Mouse (Mus musculus): ENCODE data around the gene Bbx. TPM values are rescaled to one million over a fixed set of nuclear protein-coding genes. Genes with fewer than 3 reads are reported as not detected.

Bbx gene
- 10 to 100 TPM; 12.3 to 15.6 TPM for total RNA-seq (2021)
- long read RNA-seq, experiment 1 = 0 reads
- long read RNA-seq, experiment 2, full-length matches to known transcripts = 1 of 3 reads
- long read RNA-seq, experiment 2, partial matches to known transcripts = 0 of 3 reads
- long read RNA-seq, experiment 2, other reads (novel, unspliced or antisense) = 2 of 3 reads

GRCm38 (mm10) chr16:50432062-50432878, at the start of gene Bbx:
TSS of gene Bbx (minus strand) at chr16:50432390.
- DNase-seq = peak; percentile 92

GRCm38 (mm10) chr16:50481892-50482291, 49.7 kb upstream of the Bbx start:
- DNase-seq = no peak

GRCm38 (mm10) chr16:50481341-50481740, 49.2 kb upstream of the Bbx start:
- DNase-seq = no peak

- DNase-seq = no peak
These were observed 46.5 kb upstream of the Bbx start for GRCm38 (mm10) chr16:50478695-50479094.

GRCm38 (mm10) chr16:50477628-50478027, 45.4 kb upstream of the Bbx start:
- no peak for DNase-seq

GRCm38 (mm10) chr16:50462226-50462870, 30.2 kb upstream of the Bbx start:
- DNase-seq = no peak

GRCm38 (mm10) chr16:50459146-50459545, 27.0 kb upstream of the Bbx start:
- no peak for DNase-seq

GRCm38 (mm10) chr16:50456053-50456452, 23.9 kb upstream of the Bbx start:
- no peak for DNase-seq

- no peak for DNase-seq
These were observed 16.9 kb upstream of the Bbx start for GRCm38 (mm10) chr16:50449086-50449485.

GRCm38 (mm10) chr16:50445014-50445413, 12.8 kb upstream of the Bbx start:
- no peak for DNase-seq

GRCm38 (mm10) chr16:50438816-50439215, 6.6 kb upstream of the Bbx start:
- DNase-seq = no peak

GRCm38 (mm10) chr16:50437788-50438187, 5.6 kb upstream of the Bbx start:
- no peak for DNase-seq

GRCm38 (mm10) chr16:50437331-50437730, 5.1 kb upstream of the Bbx start:
- DNase-seq = no peak

- peak; percentile 53 for DNase-seq
These were observed 894 bp downstream of the Bbx start for GRCm38 (mm10) chr16:50431011-50431981.

GRCm38 (mm10) chr16:50430515-50430877, 1.7 kb downstream of the Bbx start:
- DNase-seq = no peak

- DNase-seq = peak; percentile 40
These were observed 2.3 kb downstream of the Bbx start for GRCm38 (mm10) chr16:50429692-50430514.

GRCm38 (mm10) chr16:50428871-50429691, 3.1 kb downstream of the Bbx start:
- DNase-seq = peak; percentile 17

GRCm38 (mm10) chr16:50420130-50420529, 12.1 kb downstream of the Bbx start:
- no peak for DNase-seq

- no peak for DNase-seq
These were observed 16.8 kb downstream of the Bbx start for GRCm38 (mm10) chr16:50415406-50415805.

GRCm38 (mm10) chr16:50402851-50403250, 29.3 kb downstream of the Bbx start:
- DNase-seq = no peak
